ENCODE assay signal across 15 mouse cellular contexts in the genomic region with DNA sequence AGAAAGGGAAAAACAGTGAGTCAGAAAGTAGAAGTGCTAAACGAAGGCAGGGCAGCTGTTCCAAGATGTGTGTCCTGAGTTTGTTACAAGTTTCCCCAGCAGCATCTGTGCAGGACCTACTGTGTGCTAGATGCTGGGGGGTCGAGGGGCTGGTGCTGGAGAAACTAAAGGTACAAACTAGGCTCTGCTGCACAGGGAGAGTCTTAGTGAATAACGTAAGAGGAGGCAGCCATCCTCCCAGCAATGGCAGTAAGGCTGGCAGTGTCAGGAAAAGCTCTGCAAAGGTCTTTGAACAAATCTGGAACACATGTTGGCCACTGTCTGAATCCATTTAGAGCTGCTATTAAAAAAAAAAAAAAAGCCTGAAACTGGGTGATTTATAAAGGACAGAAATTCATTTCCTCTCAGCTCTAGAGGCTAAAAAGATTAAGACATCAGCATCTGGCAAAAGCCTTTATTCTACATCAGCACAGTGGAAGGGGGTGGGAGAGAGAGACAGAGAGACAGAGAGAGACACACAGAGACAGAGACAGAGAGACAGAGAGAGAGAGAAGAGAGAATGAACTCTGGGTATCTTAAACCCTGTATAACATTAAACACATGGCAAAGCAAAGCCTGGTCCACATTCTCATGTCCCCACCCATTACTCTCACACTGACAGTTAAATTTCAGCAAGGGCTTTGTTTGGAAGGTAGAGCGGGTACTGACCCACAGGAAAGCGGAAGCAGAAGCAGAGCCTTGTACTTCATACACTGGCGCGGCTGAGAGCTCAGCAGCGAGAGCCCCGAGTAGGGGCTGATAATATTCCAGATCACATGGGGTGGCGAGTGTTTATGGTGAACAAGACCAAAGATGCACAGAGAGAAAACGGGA. TPM values are rescaled to one million over a fixed set of nuclear protein-coding genes. Genes with fewer than 3 reads are reported as not detected.
A peak's percentile ranks its signal among the peaks of the same experiment; 100 is the strongest.
DNase-seq lines count a peak whose midpoint lies in the region; ATAC-seq lines count a peak whose summit lies in the region.
"Had no signal": no experiment of that assay in that cellular context is flagged by ENCODE, and none has a peak within 500 bp of the region (broad histone marks: within the 10 kb centered on the region; RNA-seq: fewer than 3 reads in every experiment).

No protein-coding gene starts in this region.

- 0 out of 2 replicates have a peak overlapping the region, but pooled peaks have one; percentile 5 for H3K9ac ChIP-seq in heart, embryonic 13.5 days
- H3K9ac ChIP-seq in limb, embryonic 11.5 days (ENCODE audit: low read length): no peak overlapping the region
- H3K9ac ChIP-seq in hindbrain, embryonic 12.5 days: no peak overlapping the region
- H3K9ac ChIP-seq: heart, embryonic 12.5 days; liver, postnatal 0 days had no signal

- H3K27ac ChIP-seq in heart, embryonic 13.5 days (replicated peaks): peak overlapping the region; percentile 25
- peak overlapping the region; percentile 85 for H3K27ac ChIP-seq in embryonic facial prominence, embryonic 10.5 days (replicated peaks)
- peak overlapping the region; percentile 89 for H3K27ac ChIP-seq in limb, embryonic 11.5 days (replicated peaks; ENCODE audit: low read depth, low read length)
- no peak overlapping the region for H3K27ac ChIP-seq in hindbrain, embryonic 12.5 days
- H3K27ac ChIP-seq: gastrocnemius, adult 2 months had no signal

- H3K4me3 ChIP-seq in heart, embryonic 13.5 days: no peak overlapping the region
- H3K4me3 ChIP-seq in embryonic facial prominence, embryonic 10.5 days: no peak overlapping the region
- H3K4me3 ChIP-seq in limb, embryonic 11.5 days (ENCODE audit: low read depth, low read length): no peak overlapping the region
- H3K4me3 ChIP-seq in hindbrain, embryonic 12.5 days: no peak overlapping the region
- H3K4me3 ChIP-seq: gastrocnemius, adult 2 months; heart, embryonic 12.5 days had no signal

- H3K4me2 ChIP-seq in heart, embryonic 13.5 days: no peak overlapping the region
- H3K4me2 ChIP-seq in limb, embryonic 11.5 days (ENCODE audit: low read depth, severe bottlenecking): peak overlapping the region; percentile 22; the same call in 1 of the 2 replicates
- H3K4me2 ChIP-seq in hindbrain, embryonic 12.5 days (replicated peaks): no peak overlapping the region
- H3K4me2 ChIP-seq: heart, embryonic 12.5 days had no signal

- WGBS in heart, embryonic 13.5 days: 62% methylated on average over 11 of the region's 11 CpGs
- 55% methylated on average over 11 of the region's 11 CpGs for WGBS in embryonic facial prominence, embryonic 10.5 days
- WGBS in limb, embryonic 11.5 days: 24% methylated on average over 11 of the region's 11 CpGs
- WGBS in hindbrain, embryonic 12.5 days: 70% methylated on average over 11 of the region's 11 CpGs

- H3K9me3 ChIP-seq in heart, embryonic 13.5 days: no peaks in the 10 kb centered on the region
- H3K9me3 ChIP-seq in embryonic facial prominence, embryonic 10.5 days: no peaks in the 10 kb centered on the region
- no peaks in the 10 kb centered on the region for H3K9me3 ChIP-seq in limb, embryonic 11.5 days (ENCODE audit: control insufficient read depth, low read length)
- no peaks in the 10 kb centered on the region; the same call in 1 of the 2 replicates for H3K9me3 ChIP-seq in hindbrain, embryonic 12.5 days (replicated peaks)
- H3K9me3 ChIP-seq: heart, embryonic 12.5 days had no signal

- no peak for DNase-seq in heart, adult 8-10 months (ENCODE audit: low spot score)
- DNase-seq in 3T3-L1 (ENCODE audit: low read depth, low spot score): peak; percentile 51
- peak; percentile 48 for DNase-seq in embryonic facial prominence, embryonic 10.5 days (ENCODE audit: low spot score)
- peak; percentile 67 for DNase-seq in limb, embryonic 11.5 days (ENCODE audit: low spot score)
- DNase-seq in frontal cortex, adult 2 months (ENCODE audit: extremely low spot score in 1 of 2, low spot score in 1 of 2): no peak
- DNase-seq: cerebellum, adult 8-10 months; gastrocnemius, adult 2 months; liver, postnatal 0 days; thymus, adult 2 months had no signal

- H3K36me3 ChIP-seq in heart, embryonic 13.5 days: no peaks in the 10 kb centered on the region
- no peaks in the 10 kb centered on the region for H3K36me3 ChIP-seq in embryonic facial prominence, embryonic 10.5 days (replicated peaks)
- no peaks in the 10 kb centered on the region for H3K36me3 ChIP-seq in limb, embryonic 11.5 days (ENCODE audit: control insufficient read depth, insufficient read depth, low read length)
- H3K36me3 ChIP-seq in hindbrain, embryonic 12.5 days: no peaks in the 10 kb centered on the region
- H3K36me3 ChIP-seq: heart, embryonic 12.5 days had no signal

- no peak for ATAC-seq in heart, embryonic 13.5 days (ENCODE audit: extremely low read depth, insufficient number of reproducible peaks, low FRiP score, low TSS enrichment)
- ATAC-seq in limb, embryonic 11.5 days (ENCODE audit: insufficient number of reproducible peaks, low FRiP score, low TSS enrichment, low read depth): peak; percentile 71
- ATAC-seq in erythroblast, adult 5-6 weeks (replicated peaks; ENCODE audit: low FRiP score, poor library complexity, severe bottlenecking): no peak
- no peak for ATAC-seq in hindbrain, embryonic 12.5 days (ENCODE audit: low FRiP score)
- ATAC-seq: liver, postnatal 0 days had no signal

- peaks cover 21% of the 10 kb centered on the region for H3K4me1 ChIP-seq in heart, embryonic 13.5 days
- peaks cover 36% of the 10 kb centered on the region for H3K4me1 ChIP-seq in embryonic facial prominence, embryonic 10.5 days
- peaks cover 21% of the 10 kb centered on the region; the same call in 1 of the 2 replicates for H3K4me1 ChIP-seq in limb, embryonic 11.5 days (ENCODE audit: control insufficient read depth, insufficient read depth, low read length)
- no peaks in the 10 kb centered on the region for H3K4me1 ChIP-seq in hindbrain, embryonic 12.5 days

- H3K27me3 ChIP-seq in heart, embryonic 13.5 days (replicated peaks): no peaks in the 10 kb centered on the region
- no peaks in the 10 kb centered on the region for H3K27me3 ChIP-seq in embryonic facial prominence, embryonic 10.5 days (replicated peaks; ENCODE audit: low read depth, poor library complexity, severe bottlenecking)
- no peaks in the 10 kb centered on the region for H3K27me3 ChIP-seq in limb, embryonic 11.5 days (ENCODE audit: control insufficient read depth, insufficient read depth, low read length)
- H3K27me3 ChIP-seq in hindbrain, embryonic 12.5 days: no peaks in the 10 kb centered on the region
- H3K27me3 ChIP-seq: heart, embryonic 12.5 days had no signal

RNA-seq across cellular contexts. Expression of a gene that starts 55.8 kb away (rescaled TPM):
- polyA plus RNA-seq in heart, embryonic 13.5 days (2015; fragmentation: Nextera tagmentation; extraction: Ambion mirVana): 110 and 111 TPM in 2 replicates
- 1 to 10 TPM; 3.0 to 5.3 (median 3.7) TPM for total RNA-seq in heart, adult 8-10 months (2022)
- 53.5 and 57.2 TPM in 2 replicates for polyA plus RNA-seq in embryonic facial prominence, embryonic 10.5 days (2016; fragmentation: Nextera tagmentation; extraction: Ambion mirVana)
- 73.8 and 75.6 TPM in 2 replicates for polyA plus RNA-seq in limb, embryonic 11.5 days (2014; fragmentation: Nextera tagmentation; extraction: Ambion mirVana)
- polyA plus RNA-seq in frontal cortex, adult 2 months (2012; rRNA removed): 1.3 and 1.8 TPM in 2 replicates
- total RNA-seq in erythroblast, adult 5-6 weeks (2015; ENCODE audit: low replicate concordance): not detected in 2 replicates
- not detected in 2 replicates for total RNA-seq in erythroblast, adult 5-6 weeks (2017; ENCODE audit: low replicate concordance)
- polyA plus RNA-seq in hindbrain, embryonic 12.5 days (2016; fragmentation: Nextera tagmentation; extraction: Ambion mirVana): 29.1 and 37.5 TPM in 2 replicates
- total RNA-seq: MEL; monocyte, adult 5-6 weeks had no signal

Comparison
In these comparisons a context has a peak if more than half of its experiments do, and no peak if none do; other contexts are left out.
1. DNase-seq: peak in 3T3-L1 (single experiment), embryonic facial prominence, embryonic 10.5 days (single experiment) and limb, embryonic 11.5 days (single experiment); none in heart, adult 8-10 months (single experiment) and frontal cortex, adult 2 months (0 of 2).
2. RNA of a gene that starts 55.8 kb away (polyA plus RNA-seq): 110 to 111 TPM in heart, embryonic 13.5 days, 73.8 to 75.6 TPM in limb, embryonic 11.5 days, 53.5 to 57.2 TPM in embryonic facial prominence, embryonic 10.5 days and 29.1 to 37.5 TPM in hindbrain, embryonic 12.5 days; 1.3 to 1.8 TPM in frontal cortex, adult 2 months; every median in the first group is over 10 times any median in the second.